Mouse (Mus musculus): ENCODE results near the gene Crocc2. TPM values are rescaled to one million over a fixed set of nuclear protein-coding genes. Genes with fewer than 3 reads are reported as not detected.

Gene Crocc2
- total RNA-seq (2012; rRNA removed) (not detected in 2 replicates), total RNA-seq (2014; rRNA removed) (not detected in 2 replicates), polyA plus RNA-seq (2012; ENCODE audit: insufficient read length, low read depth) (not detected in 2 replicates)

- DNase-seq (ENCODE audit: extremely low read depth), result no peak
- Histone ChIP-seq H3K79me2 (replicated peaks; ENCODE audit: control insufficient read depth, extremely low read depth, insufficient read depth, poor library complexity, severe bottlenecking) (no peaks in the 10 kb centered on the region), H3K4me1 (ENCODE audit: control insufficient read depth in 1 of 2, insufficient read depth in 2 of 2) (no peaks in the 10 kb centered on the region), H3K4me2 (ENCODE audit: insufficient read depth, low read depth, poor library complexity, severe bottlenecking) (no peak within 1 kb of the TSS), H3K9ac (ENCODE audit: insufficient read depth, low read depth) (no peak within 1 kb of the TSS), H3K9me3 (replicated peaks; ENCODE audit: low read length) (no peaks in the 10 kb centered on the region), H3K4me3 (replicated peaks in 1 of 3; ENCODE audit: low read depth in 2 of 3, low read length in 2 of 3, poor library complexity in 1 of 3) (no peak within 1 kb of the TSS), H3K27me3 (replicated peaks) (peaks cover 95% of the 10 kb centered on the region), H3K27ac (ENCODE audit: insufficient read depth, low read depth) (no peak within 1 kb of the TSS), H3K36me3 (replicated peaks in 1 of 2; ENCODE audit: control insufficient read depth in 1 of 2, insufficient read depth in 1 of 2, low read length in 1 of 2) (no peaks in the 10 kb centered on the region)
- in situ Hi-C loops (cut with MboI; ENCODE audit: low pct_ligation_motif_present, low pct_unique_long_range_greater_than_20kb, low sequenced_read_pairs), result no loop called here
- dilution Hi-C loops (cut with MboI; ENCODE audit: extremely low pct_ligation_motif_present, extremely low pct_unique_long_range_greater_than_20kb, low sequenced_read_pairs), result no loop called here
- no peak for TF ChIP-seq USF2 (conservative IDR thresholded peaks at IDR 0.05; ENCODE audit: low read depth, low read length)
Observed at GRCm38 (mm10) chr1:93168295-93168775, at the start of gene Crocc2. Gene Crocc2, plus strand, starts transcription at chr1:93168725.

GRCm38 (mm10) chr1:93118816-93119215, 49.7 kb upstream of the Crocc2 start:
- no peak overlapping the region for H3K27ac ChIP-seq (ENCODE audit: insufficient read depth, low read depth)
- TF ChIP-seq JUN (IDR thresholded peaks at IDR 0.05; ENCODE audit: insufficient read depth, low read depth, low read length), result no peak
- TF ChIP-seq MXI1 (IDR thresholded peaks at IDR 0.05; ENCODE audit: low read depth, low read length), result no peak
- no peak for TF ChIP-seq EP300 (IDR thresholded peaks at IDR 0.05; ENCODE audit: low read length)
- no peak for TF ChIP-seq JUND (conservative IDR thresholded peaks at IDR 0.05; ENCODE audit: low read depth, low read length)
- TF ChIP-seq ETS1 (conservative IDR thresholded peaks at IDR 0.05; ENCODE audit: low read depth, low read length), result no peak
- no peaks in the 10 kb centered on the region for H3K79me2 ChIP-seq (replicated peaks; ENCODE audit: control insufficient read depth, extremely low read depth, insufficient read depth, poor library complexity, severe bottlenecking)
- no peaks in the 10 kb centered on the region for H3K9me3 ChIP-seq (replicated peaks; ENCODE audit: low read length)
- H3K9ac ChIP-seq (ENCODE audit: insufficient read depth, low read depth), result no peak overlapping the region
- no peak for DNase-seq (ENCODE audit: extremely low read depth)
- H3K4me2 ChIP-seq (ENCODE audit: insufficient read depth, low read depth, poor library complexity, severe bottlenecking), result no peak overlapping the region
- dilution Hi-C loops (cut with MboI; ENCODE audit: extremely low pct_ligation_motif_present, extremely low pct_unique_long_range_greater_than_20kb, low sequenced_read_pairs), result no loop called here
- in situ Hi-C loops (cut with MboI; ENCODE audit: low pct_ligation_motif_present, low pct_unique_long_range_greater_than_20kb, low sequenced_read_pairs), result no loop called here
- H3K4me3 ChIP-seq (replicated peaks in 1 of 3; ENCODE audit: low read depth in 2 of 3, low read length in 2 of 3, poor library complexity in 1 of 3), result no peak overlapping the region
- no peaks in the 10 kb centered on the region for H3K36me3 ChIP-seq (replicated peaks in 1 of 2; ENCODE audit: control insufficient read depth in 1 of 2, insufficient read depth in 1 of 2, low read length in 1 of 2)
- peaks cover 73% of the 10 kb centered on the region for H3K27me3 ChIP-seq (replicated peaks)
- peaks cover 0 to 8% of the 10 kb centered on the region in 2 experiments; a peak in 2 of 4 replicates for H3K4me1 ChIP-seq (ENCODE audit: control insufficient read depth in 1 of 2, insufficient read depth in 2 of 2)

GRCm38 (mm10) chr1:93123179-93123854, 45.2 kb upstream of the Crocc2 start:
- in situ Hi-C loops (cut with MboI; ENCODE audit: low pct_ligation_motif_present, low pct_unique_long_range_greater_than_20kb, low sequenced_read_pairs), result no loop called here

More at GRCm38 (mm10) chr1:93123179-93123854, 45.2 kb upstream of the Crocc2 start:
- H3K27ac ChIP-seq (ENCODE audit: insufficient read depth, low read depth), result no peak overlapping the region
- TF ChIP-seq MXI1 (IDR thresholded peaks at IDR 0.05; ENCODE audit: low read depth, low read length) (no peak), JUND (conservative IDR thresholded peaks at IDR 0.05; ENCODE audit: low read depth, low read length) (no peak), ZKSCAN1 (IDR thresholded peaks at IDR 0.05; ENCODE audit: borderline replicate concordance, low read depth, low read length) (no peak), GABPA (IDR thresholded peaks at IDR 0.05; ENCODE audit: insufficient replicate concordance, low read depth, low read length) (no peak), MAX (IDR thresholded peaks at IDR 0.05; ENCODE audit: low read length) (no peak), ZNF384 (IDR thresholded peaks at IDR 0.05; ENCODE audit: low read depth, low read length) (no peak), JUN (IDR thresholded peaks at IDR 0.05; ENCODE audit: insufficient read depth, low read depth, low read length) (no peak), NELFE (IDR thresholded peaks at IDR 0.05; ENCODE audit: low read depth, low read length) (no peak)
- H3K36me3 ChIP-seq (replicated peaks in 1 of 2; ENCODE audit: control insufficient read depth in 1 of 2, insufficient read depth in 1 of 2, low read length in 1 of 2), result no peaks in the 10 kb centered on the region
- peaks cover 3% of the 10 kb centered on the region for H3K9me3 ChIP-seq (replicated peaks; ENCODE audit: low read length)
- H3K27me3 ChIP-seq (replicated peaks), result peaks cover 77% of the 10 kb centered on the region
- no peaks in the 10 kb centered on the region for H3K4me1 ChIP-seq (ENCODE audit: control insufficient read depth in 1 of 2, insufficient read depth in 2 of 2)
- no peak overlapping the region for H3K4me2 ChIP-seq (ENCODE audit: insufficient read depth, low read depth, poor library complexity, severe bottlenecking)
- no peak overlapping the region for H3K9ac ChIP-seq (ENCODE audit: insufficient read depth, low read depth)
- DNase-seq (ENCODE audit: extremely low read depth), result no peak
- H3K79me2 ChIP-seq (replicated peaks; ENCODE audit: control insufficient read depth, extremely low read depth, insufficient read depth, poor library complexity, severe bottlenecking), result no peaks in the 10 kb centered on the region
- H3K4me3 ChIP-seq (replicated peaks in 1 of 3; ENCODE audit: low read depth in 2 of 3, low read length in 2 of 3, poor library complexity in 1 of 3), result no peak overlapping the region
- dilution Hi-C loops (cut with MboI; ENCODE audit: extremely low pct_ligation_motif_present, extremely low pct_unique_long_range_greater_than_20kb, low sequenced_read_pairs), result no loop called here
